11 mouse cellular contexts compared by ENCODE assay signal in the genomic region with DNA sequence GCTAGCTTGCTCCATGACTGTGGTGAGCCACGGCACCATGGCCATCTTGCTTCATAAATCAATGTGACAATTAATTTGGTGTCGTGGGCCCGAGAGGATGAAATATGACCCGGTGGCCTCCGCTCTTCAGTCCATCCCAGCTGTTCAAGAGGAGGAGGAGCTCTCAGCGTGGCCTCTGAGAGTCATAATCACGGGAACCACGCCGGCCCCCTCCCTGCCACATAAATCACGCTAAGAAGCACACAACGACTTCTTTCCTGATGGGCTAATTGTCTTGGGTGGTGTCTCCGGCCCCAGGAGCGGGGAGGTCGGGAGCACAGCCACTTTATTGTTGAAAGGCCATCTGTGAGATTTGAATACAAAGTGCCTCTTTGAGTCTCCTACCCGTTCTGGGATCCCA.
DNase-seq lines count a peak whose midpoint lies in the region; TF ChIP-seq lines count a peak whose summit lies in the region.
"Had no signal": no experiment of that assay in that cellular context is flagged by ENCODE, and none has a peak within 500 bp of the region (broad histone marks: within the 10 kb centered on the region; RNA-seq: fewer than 3 reads in every experiment).

No protein-coding gene starts in this region.

- peaks cover 27% of the 10 kb centered on the region for H3K4me1 ChIP-seq in lung, adult 2 months (ENCODE audit: control insufficient read depth, insufficient read depth, low read length)

- TF ChIP-seq CTCF in lung, adult 2 months (IDR thresholded peaks at IDR 0.05; ENCODE audit: insufficient read depth, low read length): no peak

- H3K4me3 ChIP-seq in lung, adult 2 months (replicated peaks; ENCODE audit: extremely low read depth, low read depth, low read length): no peak overlapping the region
- H3K4me3 ChIP-seq: embryonic facial prominence, embryonic 12.5 days; heart, embryonic 15.5 days; limb, embryonic 15.5 days had no signal

- WGBS in lung, adult 2 months: 46% methylated on average over 15 of the region's 15 CpGs

- TF ChIP-seq POLR2A in lung, adult 2 months (IDR thresholded peaks at IDR 0.05; ENCODE audit: borderline replicate concordance, extremely low read depth, low read depth, low read length): no peak

- DNase-seq in adrenal gland, postnatal 10 days: peak; percentile 49
- no peak for DNase-seq in adrenal gland, postnatal 4 days (ENCODE audit: low spot score in 2 of 2)
- peak; percentile 57 to 58 for DNase-seq in lung, adult 18-20 months
- DNase-seq in lung, adult 2 months: no peak
- DNase-seq in kidney, postnatal 14 days: peak; percentile 88
- DNase-seq in retina, embryonic 14.5 days (ENCODE audit: low spot score): peak; percentile 61
- no peak for DNase-seq in ovary, postnatal 14 days (ENCODE audit: low spot score)
- DNase-seq in cerebellum, adult 11-12 months: no peak

Comparison
In these comparisons a context has a peak if more than half of its experiments do, and no peak if none do; other contexts are left out.
1. DNase-seq: peak in adrenal gland, postnatal 10 days (single experiment), lung, adult 18-20 months (2 of 2), kidney, postnatal 14 days (single experiment) and retina, embryonic 14.5 days (single experiment); none in adrenal gland, postnatal 4 days (0 of 2), lung, adult 2 months (single experiment), ovary, postnatal 14 days (single experiment) and cerebellum, adult 11-12 months (single experiment).